Mouse (Mus musculus) urinary bladder, adult 18-20 months (tissue): ENCODE data around the gene Gm1604a.
A peak's percentile ranks its signal among the peaks of the same experiment; 100 is the strongest.
"Not testable (repeated sequence)": the region's sequence is repeated elsewhere in the genome, so short reads cannot be mapped to it uniquely, and the experiment has no call there.

Experiments
- DNase-seq, 2 experiments: peaks; one replicate each; pipeline ENCODE4 v3.0.0; 2022; ENCODE audit warnings: low spot score in 2 of 2, mixed read lengths in 2 of 2

Gene Gm1604a

DNA sequence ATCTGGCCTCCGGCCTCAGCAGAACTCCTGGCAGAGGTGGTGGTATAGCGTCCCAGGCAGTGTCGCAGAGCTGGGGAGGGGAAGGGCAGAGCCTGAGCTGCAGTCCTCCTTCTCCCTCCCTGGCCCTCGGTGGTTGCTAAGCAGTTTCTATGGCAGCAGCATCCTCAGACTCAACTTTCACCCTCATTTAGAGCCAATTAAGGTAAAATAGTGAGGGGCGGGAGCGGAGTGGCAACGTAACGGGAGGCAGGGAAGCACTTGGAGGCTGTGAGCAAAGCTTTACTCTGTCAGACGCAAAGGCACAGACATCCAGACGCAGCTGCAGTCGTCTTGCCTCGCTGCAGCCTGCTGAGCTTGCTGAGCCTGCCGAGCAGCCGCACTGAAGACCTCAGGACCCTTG is at the start of gene Gm1604a:
TSS of gene Gm1604a (plus strand) at position 312 of the 400 bp plus-strand sequence.
- DNase-seq = not testable (repeated sequence)

DNA sequence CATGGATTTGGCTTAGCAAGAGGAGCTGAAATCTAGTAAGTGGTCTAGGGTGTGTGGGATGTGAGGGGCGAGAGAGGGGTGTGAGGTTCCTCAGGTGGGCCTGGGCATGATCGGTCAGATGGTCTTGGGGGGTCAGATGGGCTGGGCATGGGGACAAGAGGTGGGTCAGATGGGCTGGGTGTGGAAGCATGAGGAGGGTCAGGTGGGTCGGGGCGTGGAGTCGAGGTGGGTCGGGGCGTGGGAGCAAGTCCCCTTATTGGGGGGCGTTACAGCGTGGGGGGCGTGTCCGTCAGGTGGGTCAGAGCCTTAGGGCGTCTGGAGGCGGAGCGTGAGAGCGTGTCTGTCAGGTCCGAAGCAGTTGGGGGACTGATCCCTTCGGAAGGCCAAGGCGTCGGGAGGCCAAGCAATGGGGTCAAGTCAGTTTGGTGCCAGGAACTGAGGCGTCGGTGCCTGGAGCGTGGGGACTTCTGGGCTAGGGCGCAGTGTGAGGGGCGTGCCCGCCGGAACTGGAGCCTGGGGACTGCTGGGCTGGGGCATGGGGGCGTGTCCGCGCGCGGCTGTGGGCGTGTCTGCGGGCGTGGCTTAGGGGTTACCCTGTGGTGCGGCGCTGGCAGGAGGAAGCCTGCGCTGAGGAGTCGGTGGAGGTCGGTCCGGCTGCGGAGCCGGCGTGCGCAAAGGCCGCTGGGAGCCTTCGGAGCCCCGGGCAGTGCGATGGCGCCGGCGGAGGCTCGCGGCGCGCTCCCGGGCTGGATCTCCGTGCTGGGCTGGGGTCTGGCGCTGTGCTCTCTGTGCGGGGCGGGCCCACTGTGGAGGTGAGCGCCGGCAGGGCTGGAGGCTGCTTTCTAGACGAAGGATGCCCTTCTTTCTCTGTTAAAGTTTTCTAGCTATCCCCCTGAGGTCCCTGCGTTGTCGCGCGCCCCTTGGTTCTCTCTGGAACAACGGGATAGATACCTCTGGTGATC is 46.8 kb upstream of the Gm1604a start, which contains the start of gene Gm49721:
TSS of gene Gm49721 (plus strand) at position 618 of the 962 bp plus-strand sequence.
- peak; percentile 60 to 80 for DNase-seq

DNA sequence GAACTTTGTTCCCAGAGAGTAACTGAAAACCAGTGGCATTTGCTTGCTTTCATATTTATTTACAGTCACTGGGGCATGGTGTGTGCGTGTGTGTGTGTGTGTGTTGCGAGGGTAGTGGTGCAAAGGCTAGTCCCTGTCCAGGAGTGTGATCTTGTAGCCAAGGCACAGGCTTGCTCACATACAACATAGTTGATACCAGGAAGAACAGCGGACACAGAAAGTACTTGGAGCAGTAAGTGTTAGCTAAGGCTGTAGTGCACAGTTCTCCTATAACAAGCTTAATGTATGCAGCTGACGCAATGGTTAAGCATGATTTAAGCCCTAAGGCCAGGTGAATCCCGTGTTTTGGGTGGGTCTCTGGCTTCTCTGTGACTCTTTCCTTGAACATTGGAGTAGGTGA is 46.0 kb upstream of the Gm1604a start:
- DNase-seq = not testable (repeated sequence)

DNA sequence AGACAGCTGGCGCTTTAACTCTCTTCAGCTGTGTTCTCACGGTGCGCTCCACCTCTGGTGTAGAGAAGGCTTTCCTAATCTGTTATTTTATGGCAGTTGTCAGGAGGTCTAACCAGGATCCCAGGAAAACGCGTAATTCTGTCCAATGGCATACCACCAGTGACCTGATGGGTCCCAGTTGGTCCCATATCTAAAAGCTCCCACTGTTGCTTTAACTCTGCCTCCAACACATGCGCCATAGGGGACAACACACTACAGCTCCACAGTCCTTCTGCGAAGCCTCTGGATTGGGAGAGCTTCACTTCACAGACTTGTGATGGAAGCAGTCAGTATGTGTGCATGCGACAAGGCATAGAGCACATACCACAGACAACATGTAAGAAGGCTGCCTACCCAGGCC is 45.2 kb upstream of the Gm1604a start:
- DNase-seq = not testable (repeated sequence)

DNA sequence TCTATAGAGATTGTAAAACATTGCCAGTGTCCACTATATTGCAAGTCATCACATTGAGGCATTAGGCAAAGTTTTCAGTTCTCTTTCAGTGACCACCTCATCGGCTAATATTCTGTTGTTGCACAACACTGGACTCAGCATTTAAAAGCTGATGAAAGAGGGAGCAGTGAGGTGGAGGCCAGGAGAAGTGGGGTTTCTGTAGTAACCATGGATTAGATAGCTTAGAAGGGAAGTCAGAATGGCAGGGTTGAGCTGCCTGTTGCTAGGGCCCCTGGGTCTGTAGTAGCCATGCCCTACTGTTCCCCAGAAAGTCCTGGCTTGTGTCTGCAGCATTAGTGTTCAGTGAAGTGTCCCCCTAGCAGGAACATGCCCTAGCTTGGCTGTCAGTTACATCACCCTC is 39.2 kb upstream of the Gm1604a start:
- not testable (repeated sequence) for DNase-seq

DNA sequence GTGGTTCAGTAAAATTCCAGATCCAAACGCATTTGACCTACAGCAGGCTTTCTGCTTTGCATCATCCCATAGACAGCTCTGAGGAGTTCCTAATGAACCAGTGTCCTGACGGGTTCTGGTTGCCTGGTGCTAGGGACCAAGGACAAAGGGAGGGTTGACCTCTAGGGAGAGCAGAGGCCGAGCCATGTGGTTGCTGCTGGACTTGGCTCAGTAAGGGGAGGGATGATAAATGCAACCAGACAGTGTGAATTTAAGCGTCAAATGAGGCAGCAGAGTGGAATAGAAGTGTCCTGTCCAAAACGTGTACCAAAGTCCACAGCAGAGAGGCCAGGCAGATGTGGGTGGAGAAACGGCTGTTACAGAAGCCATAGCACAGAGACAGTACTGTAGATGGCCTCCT is 29.9 kb upstream of the Gm1604a start:
- DNase-seq = not testable (repeated sequence)

DNA sequence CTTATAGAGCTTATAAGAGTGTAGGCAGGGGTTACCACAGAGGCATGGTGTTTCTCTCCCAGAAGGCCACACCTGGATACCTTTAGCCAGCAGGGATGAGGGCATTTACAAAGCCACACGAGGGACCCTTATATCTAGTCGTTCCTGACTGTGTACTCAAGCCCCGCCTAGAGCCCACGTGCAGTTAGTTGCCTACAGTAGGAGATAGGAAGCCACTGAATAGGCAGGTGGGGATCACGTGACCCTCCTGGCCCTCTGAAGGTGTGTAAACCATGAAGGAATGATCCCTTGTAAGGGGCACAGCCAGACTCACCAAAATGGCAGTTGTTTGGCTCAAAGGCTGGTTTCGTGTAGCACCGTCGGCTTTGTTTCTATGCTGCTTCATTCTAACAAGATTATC is 28.5 kb upstream of the Gm1604a start:
- DNase-seq = not testable (repeated sequence)

DNA sequence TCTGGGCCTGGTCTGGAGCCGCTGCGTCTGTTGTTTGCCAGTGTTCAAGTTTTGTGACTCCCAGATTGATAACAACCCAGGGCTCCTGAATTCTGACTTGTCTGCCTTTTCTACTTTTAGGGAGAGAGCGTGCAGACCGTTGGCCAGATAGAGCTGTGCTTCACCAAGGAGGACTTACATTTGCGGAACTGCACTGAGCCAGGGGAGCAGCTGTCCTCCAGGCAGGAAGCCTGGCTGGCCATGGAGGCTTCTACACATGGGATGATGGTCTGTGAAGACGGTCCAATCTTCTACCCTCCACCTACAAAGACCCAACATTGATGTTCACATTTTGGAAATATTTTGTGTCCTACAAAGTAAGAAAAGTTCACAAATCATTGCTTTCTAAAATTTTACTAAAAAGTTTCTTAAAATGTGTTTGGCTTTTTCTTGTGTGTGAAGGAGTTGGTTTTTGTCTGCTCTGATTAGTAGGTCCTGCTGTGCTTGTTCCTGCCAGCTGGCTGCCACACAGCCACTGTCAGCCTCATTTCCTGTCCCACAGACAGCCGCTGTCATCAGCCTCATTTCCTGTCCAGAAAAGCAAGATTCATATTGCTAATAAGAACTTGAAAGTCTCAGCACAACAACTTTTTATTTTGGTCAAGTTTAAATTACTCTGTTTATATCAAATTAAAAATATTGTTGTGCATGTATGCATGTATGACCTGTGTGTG is 27.4 kb upstream of the Gm1604a start:
- not testable (repeated sequence) for DNase-seq

DNA sequence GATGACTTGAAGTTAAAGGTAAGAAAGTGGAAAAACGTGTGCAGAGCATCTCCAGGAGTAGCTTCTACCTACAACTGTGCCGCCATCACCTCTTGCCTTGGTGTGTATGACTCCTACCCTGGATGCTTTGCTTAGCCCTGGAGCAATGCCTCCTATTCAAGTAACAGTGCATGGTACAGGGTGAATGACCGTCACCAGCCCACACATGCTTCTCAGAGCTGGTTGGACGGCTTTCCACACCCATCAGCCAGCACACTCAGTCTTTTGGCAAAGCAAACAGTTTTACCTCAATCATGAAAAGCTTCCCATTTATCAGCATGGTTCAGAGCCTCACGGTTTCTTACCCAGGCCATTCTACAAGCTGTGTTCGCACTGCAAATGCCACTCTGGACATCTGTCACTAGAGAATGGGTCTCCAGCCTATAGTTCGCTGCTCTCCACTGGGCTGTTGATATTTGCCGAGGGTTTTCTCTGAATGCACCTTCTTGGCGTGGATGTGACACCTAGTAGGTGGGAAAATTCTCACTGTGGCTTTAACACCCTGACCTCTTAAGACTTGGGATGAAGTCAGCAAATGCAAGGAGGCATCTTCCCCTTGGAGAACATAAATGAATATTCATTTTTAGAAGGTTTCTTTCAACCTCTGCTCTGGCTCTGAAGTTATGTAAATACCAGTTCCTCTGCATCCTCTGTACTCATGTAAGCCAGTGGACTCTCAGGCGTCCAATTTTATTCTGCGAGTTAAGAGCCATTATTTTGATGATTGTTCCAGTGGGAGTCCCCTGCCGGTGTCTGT is 23.4 kb upstream of the Gm1604a start:
- not testable (repeated sequence) for DNase-seq

DNA sequence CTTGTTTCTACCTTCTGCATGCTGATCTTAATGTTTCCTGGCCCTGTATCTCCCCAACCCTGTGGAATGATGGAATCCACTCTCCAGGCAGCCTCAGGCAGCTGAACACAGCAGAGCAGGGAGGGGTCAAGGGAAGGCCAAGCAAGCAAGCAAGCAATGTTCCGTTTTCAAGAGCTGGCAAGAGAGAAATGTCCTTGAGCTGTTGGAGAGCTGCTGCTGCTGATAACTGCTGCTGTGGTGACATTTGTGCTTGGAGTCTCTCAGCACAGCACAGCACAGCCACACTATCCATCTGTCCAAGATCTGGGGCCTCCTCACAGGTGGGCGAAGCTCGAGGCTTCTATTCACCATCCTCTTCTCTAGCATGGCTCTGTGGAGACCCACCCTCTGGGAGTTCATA is 22.0 kb upstream of the Gm1604a start:
- DNase-seq = not testable (repeated sequence)

DNA sequence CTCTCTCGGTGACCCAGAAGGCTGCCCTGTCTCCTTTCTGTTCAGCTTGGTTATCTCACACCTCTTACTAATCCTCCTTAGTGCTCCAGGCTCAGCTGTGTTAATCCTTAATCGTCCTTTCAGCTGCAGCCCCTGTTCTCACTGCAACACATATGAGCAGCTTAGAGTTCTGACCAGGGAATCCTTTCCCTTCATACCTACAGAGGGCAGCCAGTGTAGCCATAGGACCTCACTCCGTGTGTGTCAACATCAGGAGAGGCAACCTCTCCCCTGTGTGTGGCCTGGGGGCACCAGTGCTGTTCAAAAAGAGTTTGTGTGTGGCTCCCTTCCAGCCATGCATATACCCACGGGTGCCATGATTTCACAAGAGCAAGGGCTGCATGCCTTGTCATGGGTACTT is 19.7 kb upstream of the Gm1604a start:
- not testable (repeated sequence) for DNase-seq

DNA sequence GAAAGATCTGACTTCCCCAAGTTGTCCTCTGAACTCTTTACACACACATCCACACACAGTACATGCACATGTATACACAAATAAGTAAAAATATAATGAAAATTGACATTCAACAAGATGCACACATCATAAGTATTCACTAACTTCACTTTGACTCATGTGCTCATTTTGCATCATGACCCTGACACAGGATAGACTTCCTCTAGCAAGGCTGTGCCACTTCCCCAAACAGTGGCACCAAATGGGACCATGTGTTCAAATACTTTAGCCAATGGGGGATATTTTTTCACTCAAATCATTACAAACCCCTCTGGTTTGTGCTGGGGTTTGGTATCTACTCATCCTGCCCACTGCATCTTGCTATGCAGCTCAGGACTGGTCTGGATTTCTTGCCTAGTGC is 16.5 kb upstream of the Gm1604a start:
- DNase-seq = not testable (repeated sequence)

DNA sequence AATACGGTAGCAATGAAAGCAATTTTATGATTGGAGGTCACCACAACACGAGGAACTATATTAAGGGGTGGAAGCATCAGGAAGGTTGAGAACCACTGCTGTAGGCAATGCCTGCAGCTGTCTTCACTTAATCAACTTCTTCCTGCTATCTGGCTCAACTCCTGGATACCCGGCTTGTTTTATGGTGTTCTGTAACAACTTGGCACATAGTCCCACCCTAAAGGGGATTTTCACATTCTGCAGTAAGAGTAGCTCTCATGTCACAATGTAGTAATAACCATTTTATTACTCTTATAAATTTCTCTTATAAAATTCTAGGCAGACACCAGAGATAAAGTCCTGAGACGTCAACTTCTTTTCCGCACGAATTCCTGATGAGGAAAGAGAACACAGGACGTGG is 15.9 kb upstream of the Gm1604a start:
- not testable (repeated sequence) for DNase-seq

DNA sequence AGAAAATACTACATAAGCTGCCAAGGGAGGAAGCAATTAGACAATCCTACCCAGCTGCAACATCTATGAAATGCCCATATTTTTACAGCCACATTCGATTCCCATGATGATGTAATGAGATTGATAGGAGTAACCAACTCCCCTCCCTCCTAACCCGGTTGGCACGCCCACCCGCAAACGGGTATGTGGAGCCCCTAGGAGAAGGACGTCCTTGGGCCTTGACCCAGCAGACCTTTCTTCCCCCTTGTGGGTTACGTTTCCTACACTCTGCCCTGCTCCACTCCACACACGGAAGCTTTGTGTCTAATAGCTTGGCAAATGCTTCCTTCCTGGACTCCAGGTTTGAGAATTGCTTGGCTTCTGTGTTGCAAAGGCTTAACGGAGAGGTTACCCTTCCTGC is 15.5 kb upstream of the Gm1604a start:
- DNase-seq = not testable (repeated sequence)

DNA sequence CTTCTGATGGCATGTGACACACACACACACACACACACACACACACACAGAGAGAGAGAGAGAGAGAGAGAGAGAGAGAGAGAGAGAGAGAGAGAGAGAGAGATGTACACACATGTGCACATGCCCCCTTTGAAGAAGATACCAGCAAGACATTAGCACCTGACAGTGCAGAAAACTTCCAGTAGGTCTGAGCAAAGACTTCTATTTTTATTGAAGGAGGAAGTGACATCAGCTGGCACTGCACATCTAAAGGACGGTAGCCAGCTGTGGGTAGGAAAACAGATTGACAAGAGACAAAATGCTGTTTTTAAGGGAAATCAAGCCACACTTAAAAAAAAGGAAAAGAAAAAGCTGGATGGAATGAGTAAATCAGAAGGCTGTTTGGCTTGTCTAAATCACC is 11.2 kb upstream of the Gm1604a start:
- DNase-seq = not testable (repeated sequence)

DNA sequence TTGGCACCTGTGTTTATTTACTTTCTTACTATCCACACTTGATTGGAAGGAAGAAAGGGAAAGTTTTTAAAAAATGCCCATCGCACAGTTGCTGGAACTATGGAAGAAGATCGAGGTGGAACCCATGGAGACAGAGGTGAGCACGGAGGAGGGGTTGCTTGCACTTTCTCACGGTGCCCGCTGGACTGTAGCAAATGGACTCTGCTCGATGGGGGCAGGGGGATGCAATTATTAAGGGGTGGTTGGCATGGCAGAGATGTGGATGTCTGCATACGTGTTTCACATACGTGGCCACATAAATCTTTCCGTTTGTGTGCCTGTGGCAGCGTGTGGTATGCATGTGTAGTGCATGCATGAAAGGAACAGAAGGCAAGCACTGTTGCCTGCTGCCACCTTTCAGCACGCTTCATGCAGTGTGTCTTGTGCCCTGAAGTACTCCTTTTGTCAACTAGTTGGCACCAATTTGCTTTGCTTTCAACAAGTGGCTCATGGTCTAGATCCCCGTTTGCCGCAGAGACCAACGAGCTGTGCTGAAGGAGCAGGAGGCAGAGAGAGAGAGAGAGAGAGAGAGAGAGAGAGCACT is 487 bp downstream of the Gm1604a start:
- not testable (repeated sequence) for DNase-seq

DNA sequence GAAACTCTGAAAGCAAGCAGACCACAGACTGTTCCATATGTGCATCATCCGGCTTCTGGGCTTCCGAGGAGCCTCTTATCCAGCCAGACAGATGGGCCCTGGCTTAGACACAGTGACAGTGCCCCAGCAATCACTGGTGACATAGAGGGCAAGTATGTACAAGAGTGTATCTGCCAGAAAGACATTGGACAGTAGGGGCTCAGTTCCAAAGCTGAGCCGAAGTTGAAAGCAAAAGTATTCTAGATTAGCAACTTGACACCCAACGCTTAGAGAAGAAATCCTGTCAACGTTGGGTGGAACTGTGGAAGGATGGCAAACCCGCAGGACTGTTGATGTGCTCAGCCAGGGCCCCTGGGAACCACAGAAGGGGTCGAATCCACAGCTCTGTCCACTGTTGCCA is 4.8 kb downstream of the Gm1604a start:
- DNase-seq = not testable (repeated sequence)

DNA sequence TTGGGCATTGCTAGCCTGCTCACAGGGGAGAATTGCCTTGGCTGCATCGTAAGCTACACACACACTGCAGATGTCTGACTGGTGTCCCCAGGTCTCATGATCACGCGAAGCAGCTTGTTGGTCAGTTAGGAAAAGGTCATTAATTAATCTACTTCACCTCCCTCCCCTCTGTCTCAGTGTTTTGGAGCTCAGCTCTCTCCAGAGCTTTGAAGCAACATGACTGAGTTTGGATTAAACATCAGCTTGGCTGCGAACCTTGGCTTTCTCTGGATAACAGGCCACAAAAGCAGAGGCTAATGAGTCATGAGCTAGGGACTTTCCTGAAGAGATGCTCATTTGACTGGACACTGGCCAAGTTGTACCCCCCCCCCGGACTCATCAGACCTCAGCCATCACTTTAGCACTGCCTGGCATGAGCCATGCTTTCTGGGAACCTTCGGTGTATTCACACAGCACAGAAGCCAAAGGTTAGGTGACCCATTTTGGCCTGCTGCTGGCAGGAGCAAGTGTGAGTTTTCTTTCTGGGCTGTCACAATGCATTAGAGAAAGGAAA is 5.3 kb downstream of the Gm1604a start:
- DNase-seq = not testable (repeated sequence)

DNA sequence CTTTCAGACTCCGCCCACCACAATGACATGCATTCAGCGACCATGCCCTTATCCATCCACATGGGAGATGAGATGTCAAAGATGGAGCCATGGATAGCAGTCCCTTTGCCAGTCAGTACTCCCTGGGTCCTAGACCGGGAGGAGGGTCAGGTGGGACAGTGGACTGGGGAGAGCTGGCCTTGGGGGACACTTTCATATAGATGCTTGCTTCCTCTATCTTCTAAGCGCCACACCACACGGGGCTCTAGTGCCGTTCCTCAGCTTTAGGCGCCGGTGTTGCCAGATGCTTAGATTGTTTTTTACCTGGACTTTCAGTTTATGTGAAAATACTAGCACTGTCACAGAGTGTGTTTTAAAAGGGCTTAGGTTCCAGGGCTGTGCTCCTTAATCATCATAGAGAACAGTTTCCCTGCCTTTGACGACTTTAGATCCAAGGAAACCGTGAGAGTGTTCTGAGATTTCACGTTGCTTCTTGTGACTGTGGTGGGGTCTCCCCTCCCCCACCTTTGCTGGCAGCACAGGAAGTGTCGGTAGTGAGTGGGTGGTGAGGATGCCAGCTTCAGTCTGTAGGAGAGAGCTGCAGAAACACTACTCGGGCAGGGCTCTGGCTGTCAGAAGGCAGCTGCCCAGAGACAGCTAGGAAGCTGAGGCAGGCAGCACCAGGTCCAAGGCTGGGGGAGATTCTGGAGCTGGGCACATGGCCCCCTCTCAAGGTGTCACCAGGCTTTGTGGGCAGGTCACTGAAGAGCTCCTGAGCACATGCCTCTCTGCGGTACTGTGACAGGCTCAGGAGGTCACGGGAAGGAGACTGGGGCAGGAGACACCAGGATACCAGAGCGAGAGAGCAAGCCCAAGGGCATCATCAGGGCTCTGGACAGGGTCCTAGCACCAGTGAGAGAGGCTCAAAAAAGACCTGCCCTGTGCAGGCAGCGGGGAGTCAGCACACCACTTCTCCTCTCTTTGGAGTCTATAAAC is 8.1 kb downstream of the Gm1604a start:
- not testable (repeated sequence) for DNase-seq
